Mouse (Mus musculus) frontal cortex, postnatal 14 days (tissue): ENCODE data around the gene Ndrg3.

Experiments used
- DNase-seq, 2 experiments: peaks; one replicate each; pipeline ENCODE4 v3.0.0; 2022; ENCODE audit warnings: low spot score in 2 of 2

Ndrg3 gene

GRCm38 (mm10) chr2:156991470-156992319, at the start of gene Ndrg3:
Gene Ndrg3 (minus strand): TSS chr2:156992056.
- peak; percentile 91 to 93 for DNase-seq

GRCm38 (mm10) chr2:157041421-157041820, 49.6 kb upstream of the Ndrg3 start:
- DNase-seq: no peak

- DNase-seq: no peak
These were observed 48.8 kb upstream of the Ndrg3 start for GRCm38 (mm10) chr2:157040649-157041046.

GRCm38 (mm10) chr2:157039900-157040648, 48.2 kb upstream of the Ndrg3 start:
- no peak for DNase-seq

GRCm38 (mm10) chr2:157037303-157037702, 45.4 kb upstream of the Ndrg3 start:
- DNase-seq: no peak

- DNase-seq: no peak
These were observed 44.5 kb upstream of the Ndrg3 start for GRCm38 (mm10) chr2:157036400-157036799.

GRCm38 (mm10) chr2:157035371-157035770, 43.5 kb upstream of the Ndrg3 start:
- no peak for DNase-seq

GRCm38 (mm10) chr2:157030804-157031203, 38.9 kb upstream of the Ndrg3 start:
- peak in 1 of 2 experiments; percentile 79 for DNase-seq

- no peak for DNase-seq
These were observed 36.4 kb upstream of the Ndrg3 start for GRCm38 (mm10) chr2:157028261-157028660.

GRCm38 (mm10) chr2:157027106-157028008, 35.5 kb upstream of the Ndrg3 start:
- DNase-seq: peak in 1 of 2 experiments; percentile 47

- DNase-seq: no peak
These were observed 29.3 kb upstream of the Ndrg3 start for GRCm38 (mm10) chr2:157021156-157021555.

- no peak for DNase-seq
These were observed 27.4 kb upstream of the Ndrg3 start for GRCm38 (mm10) chr2:157019228-157019627.

GRCm38 (mm10) chr2:157016529-157017270, 24.8 kb upstream of the Ndrg3 start:
- DNase-seq: no peak

GRCm38 (mm10) chr2:157012341-157012740, 20.5 kb upstream of the Ndrg3 start:
- no peak for DNase-seq

- no peak for DNase-seq
These were observed 18.9 kb upstream of the Ndrg3 start for GRCm38 (mm10) chr2:157010634-157011310.

GRCm38 (mm10) chr2:157010121-157010520, 18.3 kb upstream of the Ndrg3 start:
- DNase-seq: no peak

GRCm38 (mm10) chr2:157008509-157008908, 16.7 kb upstream of the Ndrg3 start:
- no peak for DNase-seq

GRCm38 (mm10) chr2:157007234-157007596, 15.4 kb upstream of the Ndrg3 start:
- no peak for DNase-seq

- peak; percentile 73 to 79 for DNase-seq
These were observed 14.8 kb upstream of the Ndrg3 start, which contains the start of gene Dsn1 for GRCm38 (mm10) chr2:157006511-157007233. Gene Dsn1 (minus strand): TSS chr2:157007154.

- DNase-seq: no peak
These were observed 10.5 kb upstream of the Ndrg3 start for GRCm38 (mm10) chr2:157002321-157002720.
